ENCODE assay signal across 7 mouse cellular contexts in the genomic region with DNA sequence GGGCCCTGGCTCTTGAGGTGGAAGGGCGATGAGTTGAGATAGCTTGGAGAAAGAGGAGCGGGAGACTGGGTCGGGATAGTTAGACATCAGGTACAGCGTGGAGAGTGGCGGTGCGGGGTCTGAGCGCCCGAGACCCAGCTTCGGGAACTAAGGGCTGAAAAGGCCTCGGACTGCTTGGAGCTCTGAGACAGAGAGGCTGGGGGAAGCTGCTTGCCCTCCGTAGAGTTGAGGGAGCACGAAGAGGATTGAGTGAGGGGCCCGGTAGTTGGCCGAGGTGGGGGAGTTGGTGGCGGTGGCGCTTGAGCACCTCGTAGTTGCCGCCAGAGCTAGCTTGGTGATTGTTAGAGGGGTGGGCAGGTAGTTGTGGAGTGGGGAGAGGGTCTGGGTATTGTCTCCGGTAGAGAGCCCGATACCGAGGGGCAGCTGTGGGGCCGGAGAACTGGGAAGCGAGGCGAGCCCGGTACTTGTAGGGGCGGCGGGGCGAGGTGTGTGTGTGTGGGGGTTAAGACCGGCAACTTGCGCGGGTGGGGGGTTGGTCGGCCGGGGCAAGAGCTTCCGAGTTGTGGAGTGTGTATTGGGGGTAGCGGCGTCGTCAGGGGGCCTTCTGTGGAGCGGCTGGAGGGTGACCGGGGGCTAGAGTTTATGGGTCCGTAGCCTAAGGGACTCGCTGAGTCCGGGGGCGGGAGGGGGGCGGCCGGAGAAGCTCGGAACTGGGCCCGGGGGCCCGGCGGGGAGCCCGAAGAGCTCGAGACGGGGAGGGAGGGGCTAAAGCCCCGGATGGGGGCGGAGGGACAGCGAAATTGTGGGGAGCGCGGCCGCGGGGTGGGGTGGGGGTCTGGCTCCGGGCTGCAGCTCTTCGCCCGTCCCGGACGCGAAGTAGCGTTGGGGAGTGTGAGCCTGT. TPM values are rescaled to one million over a fixed set of nuclear protein-coding genes. Genes with fewer than 3 reads are reported as not detected.
DNase-seq lines count a peak whose midpoint lies in the region; ATAC-seq and TF ChIP-seq lines count a peak whose summit lies in the region.

No protein-coding gene starts in this region.

- H3K4me3 ChIP-seq in embryonic facial prominence, embryonic 11.5 days (ENCODE audit: low read depth, low read length) = peak overlapping the region; percentile 98
- peak overlapping the region; percentile 96 for H3K4me3 ChIP-seq in heart, postnatal 0 days (ENCODE audit: low read depth, low read length)
- peak overlapping the region; percentile 98 for H3K4me3 ChIP-seq in limb, embryonic 11.5 days (ENCODE audit: low read depth, low read length)
- H3K4me3 ChIP-seq in myocyte = peak overlapping the region; percentile 100

- under 1% methylated on average over 58 of the region's 66 CpGs for WGBS in embryonic facial prominence, embryonic 11.5 days
- under 1% methylated on average over 62 of the region's 66 CpGs for WGBS in heart, postnatal 0 days
- WGBS in limb, embryonic 11.5 days = under 1% methylated on average over 62 of the region's 66 CpGs

- TF ChIP-seq POLR2A in myocyte (IDR thresholded peaks at IDR 0.05; ENCODE audit: insufficient read length, low read depth) = no peak

- H3K4me2 ChIP-seq in embryonic facial prominence, embryonic 11.5 days (ENCODE audit: low read depth, low read length) = peak overlapping the region; percentile 50
- peak overlapping the region; percentile 82 for H3K4me2 ChIP-seq in heart, postnatal 0 days (ENCODE audit: low read depth, low read length)
- peak overlapping the region; percentile 48 for H3K4me2 ChIP-seq in limb, embryonic 11.5 days (ENCODE audit: low read depth, severe bottlenecking)
- H3K4me2 ChIP-seq in myocyte (ENCODE audit: low read depth) = no peak overlapping the region

- H3K27me3 ChIP-seq in embryonic facial prominence, embryonic 11.5 days (ENCODE audit: control insufficient read depth, insufficient read depth, low read length) = no peaks in the 10 kb centered on the region
- H3K27me3 ChIP-seq in heart, postnatal 0 days (ENCODE audit: control insufficient read depth, insufficient read depth, low read length) = no peaks in the 10 kb centered on the region
- no peaks in the 10 kb centered on the region for H3K27me3 ChIP-seq in limb, embryonic 11.5 days (ENCODE audit: control insufficient read depth, insufficient read depth, low read length)
- no peaks in the 10 kb centered on the region for H3K27me3 ChIP-seq in myocyte (ENCODE audit: control insufficient read depth, insufficient read depth, insufficient read length)

- H3K9me3 ChIP-seq in embryonic facial prominence, embryonic 11.5 days (replicated peaks; ENCODE audit: control insufficient read depth, low read length) = no peaks in the 10 kb centered on the region
- H3K9me3 ChIP-seq in heart, postnatal 0 days (replicated peaks; ENCODE audit: control insufficient read depth, low read length) = no peaks in the 10 kb centered on the region
- H3K9me3 ChIP-seq in limb, embryonic 11.5 days (ENCODE audit: control insufficient read depth, low read length) = no peaks in the 10 kb centered on the region

- TF ChIP-seq EP300 in heart, postnatal 0 days (IDR thresholded peaks at IDR 0.05; ENCODE audit: low read depth) = no peak

- H3K9ac ChIP-seq in embryonic facial prominence, embryonic 11.5 days (replicated peaks; ENCODE audit: low read length) = peak overlapping the region; percentile 98
- H3K9ac ChIP-seq in heart, postnatal 0 days (replicated peaks; ENCODE audit: low read depth, low read length) = peak overlapping the region; percentile 95
- peak overlapping the region; percentile 96 for H3K9ac ChIP-seq in limb, embryonic 11.5 days (ENCODE audit: low read length)

- H3ac ChIP-seq in myocyte (ENCODE audit: control insufficient read depth, insufficient read length) = peak overlapping the region; percentile 77

- H3K27ac ChIP-seq in embryonic facial prominence, embryonic 11.5 days (replicated peaks; ENCODE audit: low read depth, low read length) = peak overlapping the region; percentile 97
- peak overlapping the region; percentile 97 for H3K27ac ChIP-seq in heart, postnatal 0 days (ENCODE audit: low read depth)
- peak overlapping the region; percentile 97 for H3K27ac ChIP-seq in limb, embryonic 11.5 days (replicated peaks; ENCODE audit: low read depth, low read length)

- no peaks in the 10 kb centered on the region; the same call in none of the 2 replicates for H3K4me1 ChIP-seq in embryonic facial prominence, embryonic 11.5 days (ENCODE audit: control insufficient read depth, insufficient read depth, low read length)
- peaks cover 13% of the 10 kb centered on the region for H3K4me1 ChIP-seq in heart, postnatal 0 days (ENCODE audit: control insufficient read depth, insufficient read depth)
- H3K4me1 ChIP-seq in limb, embryonic 11.5 days (ENCODE audit: control insufficient read depth, insufficient read depth, low read length) = peaks cover 10% of the 10 kb centered on the region; the same call in 1 of the 2 replicates

- no peak for TF ChIP-seq CTCF in heart, postnatal 0 days (IDR thresholded peaks at IDR 0.05; ENCODE audit: low read depth)

- H3K36me3 ChIP-seq in embryonic facial prominence, embryonic 11.5 days (replicated peaks; ENCODE audit: control insufficient read depth, insufficient read depth, low read depth, low read length) = peaks cover 11% of the 10 kb centered on the region
- peaks cover 37% of the 10 kb centered on the region for H3K36me3 ChIP-seq in heart, postnatal 0 days (replicated peaks; ENCODE audit: control insufficient read depth, insufficient read depth, low read length)
- peaks cover 25% of the 10 kb centered on the region for H3K36me3 ChIP-seq in limb, embryonic 11.5 days (ENCODE audit: control insufficient read depth, insufficient read depth, low read length)
- peaks cover 33% of the 10 kb centered on the region for H3K36me3 ChIP-seq in myocyte (ENCODE audit: control insufficient read depth, insufficient read depth)

- DNase-seq in 3134 (ENCODE audit: extremely low read depth, insufficient read length, low spot score) = peak; percentile 73
- peak; percentile 60 to 62 for DNase-seq in B cell, adult 2 months
- DNase-seq in embryonic facial prominence, embryonic 11.5 days (ENCODE audit: low spot score) = peak; percentile 69
- DNase-seq in heart, postnatal 0 days (ENCODE audit: low spot score) = peak; percentile 27
- DNase-seq in limb, embryonic 11.5 days (ENCODE audit: low spot score) = no peak
- peak; percentile 83 for DNase-seq in thymus, postnatal 14 days

- ATAC-seq in embryonic facial prominence, embryonic 11.5 days (replicated peaks; ENCODE audit: insufficient number of reproducible peaks, low FRiP score, low TSS enrichment, low read depth) = 0 out of 2 replicates have a peak, but pooled peaks have one; percentile 0
- peak; percentile 0 for ATAC-seq in heart, postnatal 0 days (ENCODE audit: insufficient read depth, low read depth)
- no peak for ATAC-seq in limb, embryonic 11.5 days (ENCODE audit: insufficient number of reproducible peaks, low FRiP score, low TSS enrichment, low read depth)

- peaks cover 62% of the 10 kb centered on the region for H3K79me2 ChIP-seq in myocyte (ENCODE audit: control insufficient read depth, insufficient read depth)

TF ChIP-seq in myocyte, 11 proteins besides CTCF, POLR2A, EP300 and RAD21 (continues in another document):
- TF ChIP-seq MYOG (IDR thresholded peaks at IDR 0.05; ENCODE audit: control insufficient read depth in 1 of 3, insufficient read depth in 1 of 3, insufficient read length in 2 of 3, low read depth in 2 of 3) = no peak
- no peak for TF ChIP-seq TCF3 (IDR thresholded peaks at IDR 0.05; ENCODE audit: insufficient read length, low read depth)
- TF ChIP-seq CEBPB (IDR thresholded peaks at IDR 0.05; ENCODE audit: insufficient read depth, poor library complexity, severe bottlenecking) = no peak
- TF ChIP-seq E2F4 (IDR thresholded peaks at IDR 0.05; ENCODE audit: insufficient read depth) = no peak
- no peak for TF ChIP-seq MAX (IDR thresholded peaks at IDR 0.05; ENCODE audit: low read depth)
- TF ChIP-seq REST (IDR thresholded peaks at IDR 0.05; ENCODE audit: insufficient read depth, insufficient read length) = no peak

RNA-seq across cellular contexts. Expression of a gene that starts 0.8 kb away (rescaled TPM):
- polyA plus RNA-seq in embryonic facial prominence, embryonic 11.5 days (2014; fragmentation: Nextera tagmentation; extraction: Ambion mirVana) = 57.7 and 58.0 TPM in 2 replicates
- total RNA-seq in heart, postnatal 0 days (2014; rRNA removed; ENCODE audit: low replicate concordance) = 27.4 and 54.8 TPM in 2 replicates
- 30.3 and 34.2 TPM in 2 replicates for polyA plus RNA-seq in heart, postnatal 0 days (2015; fragmentation: Nextera tagmentation; extraction: Ambion mirVana)
- polyA plus RNA-seq in limb, embryonic 11.5 days (2014; fragmentation: Nextera tagmentation; extraction: Ambion mirVana) = 56.1 and 64.9 TPM in 2 replicates
- 58.6 TPM for polyA plus RNA-seq in myocyte (2012; fragmentation: generic; extraction: Trizol)

RNA-seq across cellular contexts. Expression of a gene that starts 4.0 kb away (rescaled TPM):
- 34.9 and 35.7 TPM in 2 replicates for polyA plus RNA-seq in embryonic facial prominence, embryonic 11.5 days (2014; fragmentation: Nextera tagmentation; extraction: Ambion mirVana)
- total RNA-seq in heart, postnatal 0 days (2014; rRNA removed; ENCODE audit: low replicate concordance) = 10.8 TPM in 2 replicates
- polyA plus RNA-seq in heart, postnatal 0 days (2015; fragmentation: Nextera tagmentation; extraction: Ambion mirVana) = 6.5 and 7.5 TPM in 2 replicates
- 47.3 and 52.0 TPM in 2 replicates for polyA plus RNA-seq in limb, embryonic 11.5 days (2014; fragmentation: Nextera tagmentation; extraction: Ambion mirVana)
- polyA plus RNA-seq in myocyte (2012; fragmentation: generic; extraction: Trizol) = 24.3 TPM

RNA-seq across cellular contexts. Expression of a gene that starts 5.5 kb away (rescaled TPM):
- 474 and 509 TPM in 2 replicates for polyA plus RNA-seq in embryonic facial prominence, embryonic 11.5 days (2014; fragmentation: Nextera tagmentation; extraction: Ambion mirVana)
- total RNA-seq in heart, postnatal 0 days (2014; rRNA removed; ENCODE audit: low replicate concordance) = 208 and 305 TPM in 2 replicates
- 472 and 510 TPM in 2 replicates for polyA plus RNA-seq in heart, postnatal 0 days (2015; fragmentation: Nextera tagmentation; extraction: Ambion mirVana)
- polyA plus RNA-seq in limb, embryonic 11.5 days (2014; fragmentation: Nextera tagmentation; extraction: Ambion mirVana) = 397 and 432 TPM in 2 replicates
- 530 TPM for polyA plus RNA-seq in myocyte (2012; fragmentation: generic; extraction: Trizol)

RNA-seq across cellular contexts. Expression of a gene that starts 14.1 kb away (rescaled TPM):
- 156 and 157 TPM in 2 replicates for polyA plus RNA-seq in embryonic facial prominence, embryonic 11.5 days (2014; fragmentation: Nextera tagmentation; extraction: Ambion mirVana)
- 77.7 and 108 TPM in 2 replicates for total RNA-seq in heart, postnatal 0 days (2014; rRNA removed; ENCODE audit: low replicate concordance)
- 89.8 and 96.1 TPM in 2 replicates for polyA plus RNA-seq in heart, postnatal 0 days (2015; fragmentation: Nextera tagmentation; extraction: Ambion mirVana)
- 148 and 151 TPM in 2 replicates for polyA plus RNA-seq in limb, embryonic 11.5 days (2014; fragmentation: Nextera tagmentation; extraction: Ambion mirVana)
- 91.5 TPM for polyA plus RNA-seq in myocyte (2012; fragmentation: generic; extraction: Trizol)

RNA-seq across cellular contexts. Expression of a gene that starts 15.5 kb away (rescaled TPM):
- polyA plus RNA-seq in embryonic facial prominence, embryonic 11.5 days (2014; fragmentation: Nextera tagmentation; extraction: Ambion mirVana) = 26.2 and 26.5 TPM in 2 replicates
- total RNA-seq in heart, postnatal 0 days (2014; rRNA removed; ENCODE audit: low replicate concordance) = 43.0 and 45.6 TPM in 2 replicates
- 24.8 and 25.5 TPM in 2 replicates for polyA plus RNA-seq in heart, postnatal 0 days (2015; fragmentation: Nextera tagmentation; extraction: Ambion mirVana)
- polyA plus RNA-seq in limb, embryonic 11.5 days (2014; fragmentation: Nextera tagmentation; extraction: Ambion mirVana) = 22.8 and 27.6 TPM in 2 replicates
- 146 TPM for polyA plus RNA-seq in myocyte (2012; fragmentation: generic; extraction: Trizol)
